Mouse (Mus musculus) E14TG2a.4 (cell line): ENCODE measurements around the gene Etnk1.
A peak's percentile ranks its signal among the peaks of the same experiment; 100 is the strongest.
"Not testable (repeated sequence)": the region's sequence is repeated elsewhere in the genome, so short reads cannot be mapped to it uniquely, and the experiment has no call there.

Experiments used
- H3K27me3 ChIP-seq: 2 replicates; pipeline ENCODE4 v1.6.1; 2014; ENCODE audit warnings: low read length, control low read depth; ENCODE audit not compliant: insufficient read depth
- H3K36me3 ChIP-seq: 2 replicates; pipeline ENCODE4 v1.6.1; 2014; ENCODE audit warnings: low read length, control low read depth; ENCODE audit not compliant: insufficient read depth
- H3K4me1 ChIP-seq: replicated peaks from 2 replicates; pipeline ENCODE4 v1.6.1; 2014; ENCODE audit warnings: low read depth, low read length, control low read depth
- H3K4me3 ChIP-seq: replicated peaks from 2 replicates; pipeline ENCODE4 v1.5.1; 2014; ENCODE audit warnings: mild to moderate bottlenecking, low read length
- H3K9me3 ChIP-seq: 2 replicates; pipeline ENCODE4 v1.6.1; 2014; ENCODE audit warnings: low read length, control low read depth
- CTCF ChIP-seq: conservative IDR thresholded peaks from 2 replicates; pipeline ENCODE4 v1.5.1; 2014; ENCODE audit warnings: low read length
- NANOG ChIP-seq: IDR thresholded peaks from 2 replicates; pipeline ENCODE4 v1.6.1; 2014; ENCODE audit warnings: borderline replicate concordance, low read length, mixed read lengths
- POU5F1 ChIP-seq: IDR thresholded peaks from 2 replicates; pipeline ENCODE4 v1.6.1; 2014; ENCODE audit warnings: low read length, borderline replicate concordance

The Etnk1 gene

GRCm38 (mm10) chr6:143144556-143144955 lies 22.5 kb upstream of the Etnk1 start:
- Histone ChIP-seq H3K27me3 (no peaks in the 10 kb centered on the region), H3K4me1 (peaks cover 90% of the 10 kb centered on the region), H3K9me3 (peaks cover 4% of the 10 kb centered on the region; the same call in 1 of the 2 replicates), H3K4me3 (no peak overlapping the region), H3K36me3 (peaks cover 5% of the 10 kb centered on the region; the same call in 1 of the 2 replicates)
- TF ChIP-seq CTCF: no peak
- TF ChIP-seq POU5F1: no peak
- no peak for TF ChIP-seq NANOG

- H3K27me3 ChIP-seq: no peaks in the 10 kb centered on the region
- H3K36me3 ChIP-seq: peaks cover 5% of the 10 kb centered on the region; the same call in 1 of the 2 replicates
- no peak for TF ChIP-seq CTCF
- no peak for TF ChIP-seq NANOG
- TF ChIP-seq POU5F1: no peak
- H3K4me3 ChIP-seq: no peak overlapping the region
- peaks cover 90% of the 10 kb centered on the region for H3K4me1 ChIP-seq
- H3K9me3 ChIP-seq: peaks cover 4% of the 10 kb centered on the region; the same call in 1 of the 2 replicates
These were observed 22.0 kb upstream of the Etnk1 start for GRCm38 (mm10) chr6:143145051-143145450.

GRCm38 (mm10) chr6:143146756-143147155 lies 20.3 kb upstream of the Etnk1 start:
- no peaks in the 10 kb centered on the region for H3K27me3 ChIP-seq
- no peak for TF ChIP-seq CTCF
- no peak for TF ChIP-seq NANOG
- TF ChIP-seq POU5F1: no peak
- H3K4me1 ChIP-seq: peaks cover 90% of the 10 kb centered on the region
- peaks cover 5% of the 10 kb centered on the region; the same call in 1 of the 2 replicates for H3K36me3 ChIP-seq
- H3K9me3 ChIP-seq: peaks cover 4% of the 10 kb centered on the region; the same call in 1 of the 2 replicates
- 0 out of 2 replicates have a peak overlapping the region, but pooled peaks have one; percentile 32 for H3K4me3 ChIP-seq

GRCm38 (mm10) chr6:143148868-143149267 lies 18.2 kb upstream of the Etnk1 start:
- Histone ChIP-seq H3K4me3 (no peak overlapping the region), H3K9me3 (peaks cover 4% of the 10 kb centered on the region; the same call in 1 of the 2 replicates), H3K36me3 (peaks cover 5% of the 10 kb centered on the region; the same call in 1 of the 2 replicates), H3K27me3 (no peaks in the 10 kb centered on the region), H3K4me1 (peaks cover 96% of the 10 kb centered on the region)
- TF ChIP-seq NANOG (no peak), CTCF (no peak), POU5F1 (no peak)

GRCm38 (mm10) chr6:143149766-143150291 lies 17.2 kb upstream of the Etnk1 start:
- H3K4me3 ChIP-seq: no peak overlapping the region

GRCm38 (mm10) chr6:143151081-143151995 lies 15.7 kb upstream of the Etnk1 start:
- peaks cover 95% of the 10 kb centered on the region for H3K4me1 ChIP-seq
- not testable (repeated sequence) for H3K36me3 ChIP-seq, H3K27me3 ChIP-seq, H3K4me3 ChIP-seq, H3K9me3 ChIP-seq

More at GRCm38 (mm10) chr6:143149766-143150291, 17.2 kb upstream of the Etnk1 start:
- H3K36me3 ChIP-seq: peaks cover 5% of the 10 kb centered on the region; the same call in 1 of the 2 replicates
- H3K27me3 ChIP-seq: no peaks in the 10 kb centered on the region
- TF ChIP-seq CTCF (no peak), NANOG (no peak), POU5F1 (no peak)
- H3K4me1 ChIP-seq: peaks cover 96% of the 10 kb centered on the region
- peaks cover 4% of the 10 kb centered on the region; the same call in 1 of the 2 replicates for H3K9me3 ChIP-seq

- TF ChIP-seq CTCF (no peak), NANOG (peak; percentile 90), POU5F1 (no peak)
- Histone ChIP-seq H3K4me3 (no peak overlapping the region), H3K27me3 (no peaks in the 10 kb centered on the region), H3K4me1 (peaks cover 92% of the 10 kb centered on the region), H3K9me3 (peaks cover 4% of the 10 kb centered on the region; the same call in 1 of the 2 replicates), H3K36me3 (peaks cover 4% of the 10 kb centered on the region; the same call in 1 of the 2 replicates)
These were observed 14.6 kb upstream of the Etnk1 start for GRCm38 (mm10) chr6:143152321-143152827.

- Histone ChIP-seq H3K4me3 (no peak overlapping the region), H3K36me3 (no peaks in the 10 kb centered on the region), H3K27me3 (no peaks in the 10 kb centered on the region), H3K9me3 (no peaks in the 10 kb centered on the region), H3K4me1 (peaks cover 95% of the 10 kb centered on the region)
- no peak for TF ChIP-seq CTCF
- TF ChIP-seq POU5F1: no peak
- no peak for TF ChIP-seq NANOG
These were observed 13.9 kb upstream of the Etnk1 start for GRCm38 (mm10) chr6:143153160-143153559.
